Mouse (Mus musculus) urinary bladder, postnatal 36 days (tissue): ENCODE data around the gene Papss1.

Experiments used
- DNase-seq, 2 experiments: peaks; one replicate each; pipeline ENCODE4 v3.0.0; 2022; ENCODE audit warnings: low spot score in 2 of 2, mixed read lengths in 1 of 2

Papss1 gene

DNA sequence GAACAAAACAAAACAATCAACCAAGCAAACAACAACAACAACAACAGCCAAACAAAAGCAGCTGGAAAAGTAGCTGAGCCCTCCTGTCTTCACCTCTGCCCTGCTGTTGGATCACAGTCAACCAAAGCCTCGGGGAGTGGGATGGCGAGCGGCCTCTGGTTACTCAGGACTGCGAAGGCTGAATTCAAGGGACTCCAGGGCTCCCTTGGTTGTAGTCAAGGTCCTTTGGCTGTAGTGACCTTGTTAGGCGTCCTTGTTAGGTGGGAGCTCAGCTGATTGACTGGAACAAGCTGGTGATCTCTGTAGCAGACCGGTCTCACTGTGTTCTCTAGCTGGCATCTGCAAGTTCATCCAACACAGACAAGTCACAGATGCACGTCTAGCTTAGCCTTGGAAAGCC is 16.5 kb downstream of the Papss1 start:
- no peak for DNase-seq

GRCm38 (mm10) chr3:131586818-131587217 is 22.2 kb downstream of the Papss1 start:
- no peak for DNase-seq

- no peak for DNase-seq
These were observed 23.4 kb downstream of the Papss1 start for GRCm38 (mm10) chr3:131587959-131588358.

DNA sequence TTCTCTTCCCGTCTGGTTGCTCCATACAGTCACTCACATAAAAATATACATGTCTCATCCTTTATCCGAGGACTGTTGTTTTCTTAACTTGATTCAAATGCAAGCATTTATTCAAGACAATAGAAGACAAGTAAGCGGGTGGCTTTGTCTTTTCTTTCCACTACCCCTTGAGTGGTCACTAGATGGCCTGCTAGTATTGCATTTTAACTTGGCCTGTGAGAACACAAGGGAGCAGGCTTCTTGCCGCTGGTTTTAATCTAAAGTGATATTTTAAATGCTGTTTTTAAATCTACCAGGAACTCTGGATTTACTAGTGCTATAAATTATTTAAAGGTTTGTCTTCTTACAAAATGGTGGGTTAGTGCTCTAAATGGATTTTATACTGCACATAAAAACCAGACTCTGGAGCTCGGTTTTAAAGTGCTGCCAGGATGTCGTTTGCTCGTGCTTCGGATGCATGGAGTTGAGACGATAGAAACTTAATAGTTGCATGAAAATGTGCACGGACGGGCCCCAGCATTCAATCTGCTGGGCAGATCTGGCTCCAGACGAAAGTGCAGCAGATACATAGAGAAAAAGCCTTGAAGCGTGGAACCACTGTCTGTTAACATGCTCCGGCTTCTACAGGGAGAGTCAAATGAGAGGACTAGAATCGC is 28.7 kb downstream of the Papss1 start:
- no peak for DNase-seq

DNA sequence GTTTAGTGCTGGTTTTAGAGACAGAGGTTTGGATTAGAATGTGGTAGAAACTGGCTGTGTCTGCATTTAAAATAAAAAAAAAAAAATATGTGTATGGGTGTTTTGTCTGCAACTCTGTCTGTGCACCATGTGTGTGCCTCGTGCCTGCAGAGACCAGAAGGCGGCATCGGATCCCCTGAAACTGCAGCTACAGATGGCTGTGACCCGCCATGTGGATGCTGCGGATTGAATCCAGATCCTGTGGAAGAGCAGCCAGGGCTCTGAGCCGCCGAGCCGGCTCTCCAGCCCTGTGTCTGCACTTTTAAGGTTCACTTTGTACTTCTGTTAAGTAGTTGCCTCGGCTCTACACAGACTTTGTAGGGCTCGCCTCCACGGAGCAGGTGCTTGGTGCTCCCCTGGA is 29.8 kb downstream of the Papss1 start:
- no peak for DNase-seq

DNA sequence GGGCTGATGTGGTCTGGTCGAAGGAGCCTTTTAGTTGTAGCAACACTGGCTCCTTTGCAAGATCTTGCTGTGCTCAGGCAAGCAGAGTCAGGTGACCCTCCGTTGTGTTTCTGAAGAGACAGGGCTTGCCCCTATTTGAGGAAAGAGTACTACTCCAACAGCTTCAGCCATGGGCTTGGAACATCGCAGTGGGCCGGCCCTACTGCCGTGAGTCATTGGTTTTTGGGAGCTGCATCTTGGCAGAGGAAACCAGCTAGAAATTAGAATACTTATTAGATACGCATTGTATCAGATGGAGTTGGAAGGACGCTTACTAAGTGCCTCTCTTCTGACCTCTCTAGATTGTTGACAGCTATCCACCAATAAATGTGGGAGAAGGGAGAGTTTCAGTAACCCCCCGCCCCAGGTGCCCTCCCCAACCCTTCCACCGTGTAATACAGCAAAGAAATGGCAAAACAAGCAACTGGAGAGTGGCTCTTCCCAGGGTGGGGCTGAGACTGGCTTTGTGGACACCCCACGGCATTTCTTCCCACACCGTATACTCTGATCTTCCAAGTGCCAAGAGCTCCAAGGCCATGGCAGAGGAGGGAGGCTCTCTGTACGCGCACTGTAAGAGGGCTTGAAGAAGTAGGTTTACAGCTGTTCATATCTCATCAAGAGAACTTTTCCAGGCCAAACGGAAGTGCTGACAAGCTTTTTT is 31.1 kb downstream of the Papss1 start:
- no peak for DNase-seq

- DNase-seq: no peak
These were observed 36.2 kb downstream of the Papss1 start for GRCm38 (mm10) chr3:131600726-131601125.

- no peak for DNase-seq
These were observed 36.8 kb downstream of the Papss1 start for GRCm38 (mm10) chr3:131601366-131601765.

- no peak for DNase-seq
These were observed 38.4 kb downstream of the Papss1 start for GRCm38 (mm10) chr3:131602995-131603414.

DNA sequence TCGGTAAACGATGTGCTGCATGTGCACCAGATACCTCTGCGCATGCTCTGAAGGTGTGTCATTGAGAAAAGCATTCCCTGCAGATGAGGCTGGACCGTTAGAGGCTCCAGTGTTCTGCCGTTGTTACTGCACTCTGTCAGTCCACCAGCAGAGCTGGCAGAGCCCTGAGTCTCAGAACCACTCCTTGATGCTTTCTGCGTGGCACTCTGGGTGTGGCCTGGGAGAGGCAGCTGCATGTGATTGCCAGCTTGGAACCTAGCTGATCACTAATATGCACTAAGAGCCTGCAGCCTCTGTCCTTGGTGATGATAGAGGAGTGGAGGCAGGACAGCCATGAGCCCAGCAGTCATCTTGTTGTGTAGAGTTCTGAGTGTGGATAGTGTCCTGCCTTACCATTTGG is 43.5 kb downstream of the Papss1 start:
- no peak for DNase-seq

DNA sequence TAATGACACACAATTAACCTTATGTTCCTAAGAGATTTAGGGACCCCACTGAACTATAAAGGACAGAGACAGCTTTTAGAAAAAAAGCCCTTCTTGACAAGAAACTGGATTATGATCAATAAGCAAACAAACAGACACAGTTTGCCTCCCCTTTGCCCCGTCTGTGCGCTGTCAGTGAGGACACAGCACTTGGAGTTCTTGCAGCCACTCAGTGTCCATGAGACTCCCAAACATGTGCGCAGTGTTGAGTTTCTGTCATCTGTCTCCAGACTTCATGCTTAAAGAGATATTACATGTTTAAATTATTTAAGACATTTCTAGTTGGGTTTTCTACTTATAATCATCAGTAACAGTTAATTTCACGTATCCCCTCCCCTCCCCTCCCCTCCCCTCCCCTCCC is 45.1 kb downstream of the Papss1 start:
- DNase-seq: no peak

GRCm38 (mm10) chr3:131610595-131610994 is 46.0 kb downstream of the Papss1 start:
- DNase-seq: no peak

GRCm38 (mm10) chr3:131612847-131613246 is 48.3 kb downstream of the Papss1 start:
- DNase-seq: no peak

GRCm38 (mm10) chr3:131614056-131614455 is 49.5 kb downstream of the Papss1 start:
- no peak for DNase-seq

DNA sequence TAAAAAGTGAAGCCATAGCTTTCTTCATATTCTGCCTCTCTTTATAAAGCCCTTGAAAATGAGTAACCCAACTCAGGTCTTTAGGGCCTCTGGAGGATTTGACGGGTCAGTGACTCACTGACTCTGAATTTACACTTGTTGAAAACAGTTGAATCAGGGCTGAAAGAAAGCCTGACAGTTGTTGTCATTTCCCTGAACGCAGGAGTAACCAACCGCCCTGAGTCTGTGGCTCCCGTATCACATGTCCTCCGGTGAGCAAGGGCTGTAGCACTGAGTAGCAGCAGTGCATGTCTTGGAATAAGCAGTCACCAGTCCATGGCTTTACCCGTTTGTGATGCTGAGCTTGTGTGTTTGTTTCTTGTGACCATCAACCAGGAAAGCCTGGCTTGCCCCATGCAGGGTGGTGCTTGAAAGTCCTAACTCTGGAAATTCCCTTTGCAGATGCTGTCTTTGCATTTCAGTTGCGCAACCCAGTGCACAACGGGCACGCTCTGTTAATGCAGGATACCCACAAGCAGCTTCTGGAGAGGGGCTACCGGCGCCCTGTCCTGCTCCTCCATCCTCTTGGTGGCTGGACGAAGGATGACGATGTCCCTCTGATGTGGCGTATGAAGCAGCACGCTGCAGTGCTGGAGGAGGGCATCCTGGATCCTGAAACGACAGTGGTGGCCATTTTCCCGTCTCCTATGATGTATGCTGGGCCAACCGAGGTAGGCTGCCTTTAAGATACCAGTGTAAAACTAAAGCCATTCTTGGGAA is 54.2 kb downstream of the Papss1 start:
- DNase-seq: no peak

GRCm38 (mm10) chr3:131623208-131623607 is 58.6 kb downstream of the Papss1 start:
- no peak for DNase-seq

DNA sequence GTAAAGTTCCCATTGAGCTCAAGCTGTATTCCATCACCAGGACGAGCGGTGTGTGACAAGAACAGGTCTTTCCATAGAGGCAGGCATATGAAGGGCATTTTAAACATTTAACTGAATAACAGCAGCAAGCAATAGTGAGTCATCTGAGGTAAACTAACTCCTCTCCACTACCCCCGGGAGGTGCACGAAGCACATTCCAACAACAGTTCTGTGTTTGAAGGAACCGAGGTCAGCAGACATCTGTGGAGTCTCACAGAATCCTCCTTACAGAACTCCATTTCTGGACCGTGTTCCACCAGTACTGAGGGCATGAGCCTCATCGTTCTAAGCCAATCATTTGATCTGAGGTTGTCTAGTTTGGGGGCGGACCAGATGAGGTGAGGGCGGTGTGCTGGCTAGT is 59.5 kb downstream of the Papss1 start:
- DNase-seq: no peak

DNA sequence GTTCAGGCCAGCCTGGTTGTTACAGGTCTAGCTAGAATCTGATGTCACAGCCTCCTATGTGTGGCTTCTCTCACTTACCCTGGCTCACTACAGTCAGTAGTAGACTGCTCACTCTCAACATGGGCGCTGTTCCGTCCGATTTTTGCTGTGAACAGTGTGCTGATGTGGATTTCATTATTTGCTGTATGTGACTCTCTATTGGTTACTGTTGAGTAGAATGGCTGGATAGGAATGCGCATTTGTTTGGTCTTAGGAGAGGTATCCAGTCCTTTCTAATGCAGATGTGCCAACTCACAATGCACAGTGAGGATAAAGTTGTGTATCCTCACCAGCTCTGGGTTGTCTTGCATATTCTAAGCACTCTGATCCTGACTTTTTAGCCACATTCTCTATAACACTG is 62.9 kb downstream of the Papss1 start:
- DNase-seq: no peak

DNA sequence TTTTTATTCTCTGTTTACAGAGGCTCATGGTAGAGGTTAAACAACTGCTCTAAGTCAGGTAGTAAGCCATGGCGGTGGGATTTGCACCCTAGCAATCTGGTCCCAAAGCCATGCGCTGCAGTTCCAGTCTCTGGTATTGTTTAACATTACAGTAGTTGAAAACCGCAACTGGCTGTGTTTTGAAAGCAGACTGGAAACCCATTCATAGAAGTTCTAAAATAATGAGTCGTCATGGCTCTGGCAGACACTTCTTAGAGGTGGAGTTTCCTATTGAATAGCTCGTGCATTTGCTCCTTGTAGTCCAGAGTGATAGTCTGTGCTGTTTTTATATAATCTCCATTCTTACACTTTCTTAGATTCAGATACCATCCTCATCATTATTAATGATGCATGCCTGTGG is 63.7 kb downstream of the Papss1 start:
- DNase-seq: no peak

- no peak for DNase-seq
These were observed 64.4 kb downstream of the Papss1 start for GRCm38 (mm10) chr3:131628931-131629330.

DNA sequence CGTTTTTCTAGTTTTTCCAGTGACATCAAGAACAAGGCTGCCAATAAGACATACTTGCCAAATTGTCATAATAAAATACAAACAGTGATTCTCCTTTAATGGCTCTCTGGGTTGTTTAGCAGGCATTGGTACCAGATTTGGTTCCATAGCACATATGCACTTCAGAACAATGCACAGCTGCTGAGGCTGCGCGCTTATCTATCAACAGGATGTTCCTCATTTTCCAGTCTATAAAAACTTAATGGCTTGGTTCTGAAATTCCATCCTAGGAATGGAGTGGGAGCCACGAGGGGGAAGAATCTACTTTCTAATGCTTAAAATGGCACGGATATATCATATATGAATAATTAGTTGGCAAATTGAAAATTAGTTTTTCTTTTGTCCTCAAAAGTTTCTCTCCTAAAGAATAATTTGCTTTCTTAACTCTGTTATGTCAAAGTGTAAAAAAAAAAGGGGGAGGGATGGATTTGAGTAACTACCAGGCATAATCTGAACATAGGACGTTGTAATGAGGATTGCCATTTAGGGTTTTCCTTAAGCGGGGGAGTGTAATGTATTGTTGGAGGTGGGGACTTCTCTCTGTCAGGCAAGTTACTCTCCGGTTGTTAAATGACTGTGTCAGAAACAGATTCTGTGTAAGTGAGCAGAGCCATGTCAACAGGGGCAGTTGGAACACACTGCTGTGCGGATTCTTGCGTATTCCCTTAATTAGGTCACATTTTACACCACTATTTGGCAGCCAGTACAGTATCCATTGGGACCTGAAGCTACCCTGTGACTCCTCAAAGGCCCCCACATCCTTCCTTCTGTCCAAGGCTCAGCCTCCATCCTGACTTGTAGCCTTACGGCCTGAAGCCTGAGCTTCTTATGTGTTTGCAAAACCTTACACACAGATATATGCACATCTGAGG is 66.1 kb downstream of the Papss1 start:
- DNase-seq: no peak
